Mouse (Mus musculus) Patski (cell line): ENCODE results near the gene Olfr115. TPM values are rescaled to one million over a fixed set of nuclear protein-coding genes. Genes with fewer than 3 reads are reported as not detected.

Experiments used
- ATAC-seq: fragments of 100-300 bp; one replicate; pipeline ENCODE4 v1.8.0; 2021
- CTCF ChIA-PET: fragments of 350-600 bp; sonication (Branson Sonifier 250); formaldehyde crosslinking; loops from one replicate; lab custom pipeline; 2022; ENCODE audit warnings: inconsistent platforms; lab: Charles Lee
- POLR2A ChIA-PET: fragments of 350-600 bp; sonication (Branson Sonifier 250); formaldehyde crosslinking; loops from one replicate; lab custom pipeline; 2022; ENCODE audit warnings: antibody characterized with exemption, inconsistent platforms; lab: Charles Lee
- DNase-seq: peaks from one replicate; pipeline ENCODE4 v3.0.0-alpha.2; 2011; ENCODE audit warnings: low read depth, low spot score
- H3K27me3 ChIP-seq: fragments of 371-371 bp; one replicate; pipeline ENCODE4 v1.5.1; 2021
- CTCF ChIP-seq: fragments of 100-300 bp; IDR thresholded peaks from one replicate; pipeline ENCODE4 v1.5.1; 2021
- in situ Hi-C: fragments of 300-500 bp; cut with MboI; formaldehyde crosslinking; loops from 3 replicates; pipeline ENCODE4 v1.11.1; 2018; ENCODE audit warnings: low pct_unique_long_range_greater_than_20kb, mixed read lengths
- polyA plus RNA-seq: library from polyadenylated mRNA; unstranded; gene quantifications from one replicate; pipeline ENCODE4 v1.2.3, GENCODE M21; 2021

Gene Olfr115
- polyA plus RNA-seq, result not detected

DNA sequence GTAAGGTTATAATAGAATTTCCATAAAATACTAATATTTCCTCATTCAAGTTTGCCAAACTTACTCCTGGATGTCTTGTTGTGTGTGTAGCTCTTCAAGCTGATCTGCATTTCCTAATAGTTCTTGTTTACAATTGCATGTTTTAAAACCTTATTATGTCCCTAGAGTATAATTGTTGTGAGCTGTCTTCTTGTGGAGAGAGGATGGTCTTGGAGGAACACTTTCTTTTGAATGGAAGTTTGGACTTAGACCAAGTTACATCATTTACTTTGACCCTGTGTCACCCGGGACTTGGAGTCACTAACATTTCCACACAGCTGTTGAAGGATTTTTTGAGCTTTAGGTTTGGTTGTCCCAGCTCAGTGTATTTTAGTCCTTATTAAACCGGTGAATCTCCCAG is at the start of gene Olfr115, which contains the start of gene Olfr116:
Gene Olfr115 (minus strand): TSS at position 101 of the 400 bp plus-strand sequence.
Gene Olfr116 (minus strand): TSS at position 191 of the 400 bp plus-strand sequence.
- H3K27me3 ChIP-seq, result no peaks in the 10 kb centered on the region
- ChIA-PET CTCF (no interaction called here), POLR2A (no interaction called here)
- in situ Hi-C loops, result no loop called here
- TF ChIP-seq CTCF, result no peak
- ATAC-seq (no peak), DNase-seq (no peak)

DNA sequence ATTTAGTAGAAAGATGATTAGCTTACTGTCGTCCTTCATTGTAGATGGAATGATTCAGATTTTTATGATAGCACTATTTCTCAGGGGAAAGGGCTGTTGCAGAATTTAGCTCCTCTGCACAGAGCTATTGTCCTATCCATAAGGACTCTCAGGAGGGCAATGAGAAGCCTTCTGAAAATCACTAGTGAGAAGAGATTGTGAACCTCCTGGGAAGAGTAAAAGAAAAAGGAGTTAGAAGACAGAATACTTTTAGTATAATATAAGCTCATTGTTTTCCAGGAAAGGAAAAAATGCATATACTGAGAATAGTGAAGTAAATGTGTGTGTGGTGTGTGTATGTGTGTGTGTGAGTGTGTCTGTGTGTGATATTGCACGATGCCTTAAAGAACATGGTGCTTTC is 39.8 kb upstream of the Olfr115 start, which contains the start of gene Olfr118:
Gene Olfr118 (plus strand): TSS at position 301 of the 400 bp plus-strand sequence.
- ATAC-seq (no peak), DNase-seq (no peak)
- in situ Hi-C loops, result loop anchor here (5.0 kb wide), 1 partner anchor 56 kb away; the partner anchor contains the start of gene Olfr120
- no peaks in the 10 kb centered on the region for H3K27me3 ChIP-seq
- ChIA-PET CTCF (no interaction called here), POLR2A (no interaction called here)
- no peak for TF ChIP-seq CTCF

DNA sequence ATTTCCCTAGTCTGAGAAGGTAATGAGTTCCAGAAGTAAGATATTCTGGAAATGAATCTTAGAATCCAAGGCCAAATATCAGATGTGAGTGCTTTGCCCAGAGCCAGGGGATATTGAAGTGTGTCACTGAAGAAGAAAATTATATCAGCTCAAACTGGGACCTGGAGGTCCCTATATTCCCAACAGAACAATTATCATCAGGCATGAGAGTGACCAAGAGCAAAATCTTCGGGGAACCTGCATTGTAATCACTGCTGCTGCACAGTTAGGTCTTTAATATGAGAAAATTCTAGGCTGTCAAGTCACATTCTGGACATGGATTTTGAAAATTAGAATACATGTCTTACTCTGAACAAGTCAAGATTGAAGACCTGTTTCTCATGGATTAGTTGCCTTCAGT is 36.8 kb upstream of the Olfr115 start, which contains the start of gene Olfr117:
Gene Olfr117 (minus strand): TSS at position 101 of the 400 bp plus-strand sequence.
- POLR2A ChIA-PET, result no interaction called here
- DNase-seq (no peak), ATAC-seq (no peak)
- no peak for TF ChIP-seq CTCF
- in situ Hi-C loops, result no loop called here
- H3K27me3 ChIP-seq, result no peaks in the 10 kb centered on the region
- CTCF ChIA-PET, result no interaction called here

DNA sequence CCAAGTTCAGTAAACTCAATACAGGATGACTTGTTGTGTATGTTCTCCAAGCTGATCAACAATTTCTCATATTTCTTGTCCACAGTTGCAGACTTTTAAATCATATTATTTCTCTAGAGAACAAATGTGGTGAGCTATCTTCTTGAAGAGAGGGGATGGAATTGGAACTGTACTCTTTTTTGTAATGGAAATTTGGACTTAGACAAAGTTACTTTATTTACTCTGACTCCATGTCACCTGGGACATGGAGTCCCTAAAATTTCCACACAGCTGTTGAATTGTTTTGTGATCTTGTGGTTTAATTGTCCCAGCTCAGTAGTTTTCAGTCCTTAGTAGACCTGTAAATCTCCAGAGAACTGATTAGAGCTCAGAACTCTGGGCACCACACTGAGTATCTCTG is 34.3 kb downstream of the Olfr115 start, which contains the start of gene Olfr114:
Gene Olfr114 (minus strand): TSS at position 101 of the 400 bp plus-strand sequence.
- ChIA-PET CTCF (no interaction called here), POLR2A (no interaction called here)
- no peak for TF ChIP-seq CTCF
- DNase-seq (no peak), ATAC-seq (no peak)
- in situ Hi-C loops, result no loop called here
- no peaks in the 10 kb centered on the region for H3K27me3 ChIP-seq

DNA sequence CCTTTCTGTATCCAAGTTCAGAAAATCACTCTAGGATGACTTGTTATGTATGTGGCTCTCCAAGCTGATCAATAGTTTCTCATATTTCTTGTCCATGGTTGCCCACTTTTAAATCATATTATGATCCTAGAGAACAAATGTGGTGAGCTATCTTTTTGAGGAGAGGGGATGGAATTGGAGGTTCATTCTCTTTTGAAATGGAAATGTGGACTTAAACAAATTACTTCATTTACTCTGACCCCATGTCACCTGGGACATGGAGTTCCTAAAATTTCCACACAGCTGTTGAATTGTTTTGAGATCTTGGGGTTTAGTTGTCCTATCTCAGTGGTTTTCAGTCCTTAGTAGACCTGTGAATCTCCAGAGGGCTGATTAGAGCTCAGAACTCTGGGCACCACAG is 49.3 kb downstream of the Olfr115 start, which contains the start of gene Olfr113:
Gene Olfr113 (minus strand): TSS at position 101 of the 400 bp plus-strand sequence.
- CTCF ChIA-PET, result no interaction called here
- in situ Hi-C loops, result no loop called here

DNA sequence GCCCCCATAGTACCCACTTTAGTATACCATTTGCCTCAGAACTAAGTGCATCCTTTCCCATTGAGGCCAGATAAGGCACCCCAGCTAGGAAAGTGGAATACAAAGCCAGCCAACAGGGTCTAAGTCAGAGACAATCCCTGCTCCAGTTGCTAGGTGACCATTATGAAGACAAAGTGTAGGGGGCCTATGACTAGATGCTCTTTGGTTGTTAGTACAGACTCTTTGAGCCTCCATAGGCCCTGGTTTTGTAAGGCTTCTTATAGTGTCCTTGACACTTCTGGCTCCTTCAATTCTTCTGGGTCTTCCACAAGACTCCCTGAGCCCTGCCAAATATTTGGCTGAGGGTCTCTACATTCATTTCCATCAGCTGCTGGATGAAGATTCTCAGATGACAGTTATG is 57.6 kb downstream of the Olfr115 start, which contains the start of gene Olfr112:
Gene Olfr112 (minus strand): TSS at position 101 of the 400 bp plus-strand sequence.
- in situ Hi-C loops, result no loop called here
- CTCF ChIA-PET, result no interaction called here
- DNase-seq, result no peak
- ATAC-seq, result no peak
- TF ChIP-seq CTCF, result no peak
- H3K27me3 ChIP-seq, result no peaks in the 10 kb centered on the region
- POLR2A ChIA-PET, result no interaction called here

More for the DNA sequence above, 49.3 kb downstream of the Olfr115 start, which contains the start of gene Olfr113:
- ATAC-seq, result no peak
- no peak for TF ChIP-seq CTCF
- no peaks in the 10 kb centered on the region for H3K27me3 ChIP-seq
- POLR2A ChIA-PET, result no interaction called here
- no peak for DNase-seq

Other genes with a start within 250 kb of the Olfr115 start
- gene Olfr105-ps, start 248.1 kb downstream of the Olfr115 start, polyA plus RNA-seq, result not detected
- not detected for gene Olfr106-ps, start 236.7 kb downstream of the Olfr115 start, polyA plus RNA-seq
- gene Olfr107, start 227.9 kb downstream of the Olfr115 start, polyA plus RNA-seq, result 0.01 TPM
- gene Olfr108, start 181.6 kb downstream of the Olfr115 start, polyA plus RNA-seq, result not detected
- gene Olfr109, start 168.2 kb downstream of the Olfr115 start, polyA plus RNA-seq, result not detected
- gene H2-M2, start 143.6 kb downstream of the Olfr115 start, polyA plus RNA-seq, result 0.82 TPM
- gene Olfr110, start 134.6 kb downstream of the Olfr115 start, polyA plus RNA-seq, result not detected
- not detected for gene Olfr111, start 119.1 kb downstream of the Olfr115 start, polyA plus RNA-seq
- gene Olfr112, start 57.7 kb downstream of the Olfr115 start, polyA plus RNA-seq, result not detected
- gene Olfr113, start 49.4 kb downstream of the Olfr115 start, polyA plus RNA-seq, result not detected
- gene Olfr114, start 34.4 kb downstream of the Olfr115 start, polyA plus RNA-seq, result not detected
- gene Olfr116, start 90 bp upstream of the Olfr115 start, polyA plus RNA-seq, result not detected
- not detected for gene Olfr117, start 36.7 kb upstream of the Olfr115 start, polyA plus RNA-seq
- gene Olfr118, start 39.9 kb upstream of the Olfr115 start, polyA plus RNA-seq, result 0.03 TPM
- gene Olfr119, start 69.5 kb upstream of the Olfr115 start, polyA plus RNA-seq, result not detected
- not detected for gene Olfr120, start 94.7 kb upstream of the Olfr115 start, polyA plus RNA-seq
- gene Olfr121, start 121.7 kb upstream of the Olfr115 start, polyA plus RNA-seq, result not detected
- not detected for gene Olfr122, start 141.5 kb upstream of the Olfr115 start, polyA plus RNA-seq
- gene Olfr123, start 166.4 kb upstream of the Olfr115 start, polyA plus RNA-seq, result not detected
- gene Olfr124, start 172.8 kb upstream of the Olfr115 start, polyA plus RNA-seq, result not detected
- gene Olfr125, start 205.8 kb upstream of the Olfr115 start, polyA plus RNA-seq, result not detected
- gene Olfr126, start 220.4 kb upstream of the Olfr115 start, polyA plus RNA-seq, result not detected